Mouse (Mus musculus) liver, adult (tissue): ENCODE measurements around the gene Hsd17b1.

Experiments used
- GATA4 ChIP-seq: IDR thresholded peaks from 2 replicates; pipeline ENCODE4 v1.6.1; 2014; ENCODE audit warnings: mild to moderate bottlenecking, low read length; ENCODE audit not compliant: insufficient replicate concordance

The Hsd17b1 gene

GRCm38 (mm10) chr11:101086756-101087681 is 8.8 kb downstream of the Hsd17b1 start, which contains the start of gene Mlx:
Gene Mlx (plus strand): TSS chr11:101087277.
- TF ChIP-seq GATA4: peak; percentile 38; the same call in 1 of the 2 replicates

DNA sequence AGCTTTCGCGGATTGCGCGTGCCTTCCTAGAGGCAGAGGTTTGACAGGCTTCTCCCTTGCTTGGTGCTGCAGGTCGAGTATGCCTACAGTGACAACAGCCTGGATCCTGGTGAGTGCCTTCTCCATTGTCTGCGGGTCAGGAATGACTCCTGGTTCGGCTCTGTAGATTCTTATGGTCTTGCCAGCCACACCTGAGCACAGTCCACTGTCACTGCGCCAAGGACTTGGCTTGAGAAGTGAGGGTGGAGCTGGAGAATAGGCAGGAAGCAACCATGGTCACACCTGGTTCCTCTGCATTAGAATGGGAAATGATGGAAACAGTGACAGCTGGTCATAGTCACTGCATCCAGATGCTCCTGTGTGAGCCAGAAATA is 9.5 kb downstream of the Hsd17b1 start:
- TF ChIP-seq GATA4: no peak

- TF ChIP-seq GATA4: no peak
Measured at GRCm38 (mm10) chr11:101089931-101090330, 11.7 kb downstream of the Hsd17b1 start.

- TF ChIP-seq GATA4: no peak
Measured at GRCm38 (mm10) chr11:101094930-101095313, 16.7 kb downstream of the Hsd17b1 start.

- TF ChIP-seq GATA4: no peak
Measured at GRCm38 (mm10) chr11:101095314-101096024, 17.3 kb downstream of the Hsd17b1 start, which contains the start of gene Psmc3ip. Gene Psmc3ip (minus strand): TSS chr11:101095436.

GRCm38 (mm10) chr11:101098231-101098630 is 20.0 kb downstream of the Hsd17b1 start:
- TF ChIP-seq GATA4: no peak

- no peak for TF ChIP-seq GATA4
Measured at GRCm38 (mm10) chr11:101103011-101103410, 24.8 kb downstream of the Hsd17b1 start.

GRCm38 (mm10) chr11:101109351-101109750 is 31.1 kb downstream of the Hsd17b1 start:
- TF ChIP-seq GATA4: no peak

GRCm38 (mm10) chr11:101110708-101111107 is 32.5 kb downstream of the Hsd17b1 start:
- no peak for TF ChIP-seq GATA4

DNA sequence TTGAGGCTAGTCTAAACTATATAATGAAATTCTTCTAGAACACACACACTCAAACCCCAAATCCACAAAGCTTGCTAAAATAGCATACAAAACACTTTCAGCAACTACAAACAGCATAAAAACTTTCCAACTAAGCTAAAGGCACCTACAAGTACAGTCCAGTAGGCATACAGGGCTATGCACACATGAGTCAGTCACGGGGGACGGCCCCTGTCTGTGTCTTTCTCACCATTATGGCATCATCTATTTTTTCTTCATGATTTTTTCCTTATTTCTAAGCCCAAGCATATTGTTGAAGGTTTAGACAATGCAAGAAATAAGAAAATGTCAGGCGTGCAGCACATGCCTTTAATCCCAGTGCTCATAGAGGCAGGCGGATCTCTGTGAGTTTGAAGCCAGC is 33.0 kb downstream of the Hsd17b1 start:
- no peak for TF ChIP-seq GATA4

DNA sequence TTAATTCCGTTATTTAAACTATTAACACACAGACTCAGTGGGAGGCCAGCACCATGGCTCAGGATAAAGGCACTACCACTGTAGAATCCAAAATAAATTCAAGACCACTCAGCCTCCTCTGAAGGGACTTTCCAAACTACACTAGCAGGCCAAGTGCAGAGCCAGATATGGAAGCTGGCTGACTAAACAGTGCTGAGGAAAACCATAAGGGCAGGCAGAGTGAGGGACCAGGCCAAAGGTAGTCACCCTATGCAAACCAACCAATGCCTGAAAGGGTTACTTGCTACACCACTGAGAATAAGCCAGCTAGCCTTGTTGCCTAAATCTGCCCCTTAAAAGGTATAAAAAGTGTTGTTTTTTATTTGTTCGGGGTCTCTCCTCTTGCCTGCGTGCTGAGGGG is 34.0 kb downstream of the Hsd17b1 start:
- no peak for TF ChIP-seq GATA4

DNA sequence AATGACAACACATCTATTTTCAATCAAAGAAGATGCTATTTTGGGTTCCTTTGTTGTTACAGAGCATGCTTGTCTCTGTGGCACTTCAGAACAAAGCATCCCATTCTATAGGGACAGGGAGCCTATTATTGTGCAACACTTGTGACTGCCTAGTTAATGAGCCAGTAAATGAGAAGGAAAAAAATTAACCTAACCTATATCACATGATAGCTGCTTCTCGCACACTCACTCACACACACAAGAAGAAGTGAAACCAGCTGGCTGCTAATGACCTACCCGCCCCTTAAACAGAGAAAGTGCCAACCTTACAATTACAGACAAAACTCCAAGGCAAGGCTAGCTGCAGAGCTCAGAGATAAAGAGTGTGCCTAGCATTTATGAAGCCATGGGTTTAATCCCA is 37.4 kb downstream of the Hsd17b1 start:
- no peak for TF ChIP-seq GATA4

GRCm38 (mm10) chr11:101118105-101118504 is 39.9 kb downstream of the Hsd17b1 start:
- no peak; the same call in 1 of the 2 replicates for TF ChIP-seq GATA4

- no peak for TF ChIP-seq GATA4
Measured at GRCm38 (mm10) chr11:101119131-101119760, 41.0 kb downstream of the Hsd17b1 start.

- peak; percentile 75; the same call in 1 of the 2 replicates for TF ChIP-seq GATA4
Measured at GRCm38 (mm10) chr11:101119761-101120544, 41.7 kb downstream of the Hsd17b1 start, which contains the start of the genes Retreg3 and Tubg1. Gene Retreg3 (minus strand): TSS chr11:101119893. Gene Tubg1 (plus strand): TSS chr11:101119938.
